Mouse (Mus musculus) activated CD4-positive, CD25-positive, alpha-beta regulatory T cell (primary cell): ENCODE measurements around the gene Cars. TPM values are rescaled to one million over a fixed set of nuclear protein-coding genes. Genes with fewer than 3 reads are reported as not detected.

Experiments
- polyA plus RNA-seq, 2 experiments: library from polyadenylated mRNA; unstranded; fragments of 100-300 nt; shearing (Covaris generic); gene quantifications; one replicate each; pipeline ENCODE4 v1.2.1; 2017

Gene Cars
- polyA plus RNA-seq: 10 to 100 TPM; 37.1 to 39.0 TPM

DNA sequence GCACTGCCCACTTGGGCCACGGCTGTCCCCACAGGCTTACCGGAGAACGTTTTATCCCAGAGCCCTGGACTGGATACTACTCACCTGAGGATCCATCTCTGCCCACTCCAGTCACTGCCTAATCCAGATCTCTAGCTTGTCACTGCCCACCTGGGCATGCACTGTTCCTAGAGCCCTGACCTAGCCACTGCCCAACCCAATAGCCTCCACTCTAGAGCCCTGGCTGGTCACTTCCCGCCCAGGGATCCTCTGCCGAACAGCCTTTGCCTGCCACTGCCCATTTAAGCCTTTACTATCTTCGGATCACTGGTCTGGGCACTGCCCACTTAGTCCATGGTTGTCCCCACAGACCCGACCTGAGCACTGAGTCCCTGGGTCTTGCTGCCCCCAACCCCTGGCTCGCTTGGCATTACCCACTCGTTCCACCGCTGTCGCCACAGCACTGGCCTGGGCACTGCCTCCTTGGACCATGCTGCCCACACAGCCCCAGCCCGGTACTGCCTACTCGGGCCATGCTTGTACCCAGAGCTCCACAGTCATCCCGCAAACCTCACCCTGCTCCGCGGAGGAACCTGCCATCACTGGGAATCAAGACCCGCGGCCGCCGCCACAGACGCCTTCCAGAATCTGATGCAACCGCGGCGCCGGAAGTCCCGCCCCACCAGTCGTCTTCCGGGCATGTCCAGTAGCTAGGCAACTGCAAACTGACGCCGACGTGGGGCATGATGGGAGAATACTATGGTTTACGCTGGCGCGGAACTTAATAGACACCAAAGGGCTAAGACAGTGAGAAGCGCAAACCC lies at the start of gene Cars:
TSS of gene Cars (minus strand) at position 663 of the 803 bp plus-strand sequence.

DNA sequence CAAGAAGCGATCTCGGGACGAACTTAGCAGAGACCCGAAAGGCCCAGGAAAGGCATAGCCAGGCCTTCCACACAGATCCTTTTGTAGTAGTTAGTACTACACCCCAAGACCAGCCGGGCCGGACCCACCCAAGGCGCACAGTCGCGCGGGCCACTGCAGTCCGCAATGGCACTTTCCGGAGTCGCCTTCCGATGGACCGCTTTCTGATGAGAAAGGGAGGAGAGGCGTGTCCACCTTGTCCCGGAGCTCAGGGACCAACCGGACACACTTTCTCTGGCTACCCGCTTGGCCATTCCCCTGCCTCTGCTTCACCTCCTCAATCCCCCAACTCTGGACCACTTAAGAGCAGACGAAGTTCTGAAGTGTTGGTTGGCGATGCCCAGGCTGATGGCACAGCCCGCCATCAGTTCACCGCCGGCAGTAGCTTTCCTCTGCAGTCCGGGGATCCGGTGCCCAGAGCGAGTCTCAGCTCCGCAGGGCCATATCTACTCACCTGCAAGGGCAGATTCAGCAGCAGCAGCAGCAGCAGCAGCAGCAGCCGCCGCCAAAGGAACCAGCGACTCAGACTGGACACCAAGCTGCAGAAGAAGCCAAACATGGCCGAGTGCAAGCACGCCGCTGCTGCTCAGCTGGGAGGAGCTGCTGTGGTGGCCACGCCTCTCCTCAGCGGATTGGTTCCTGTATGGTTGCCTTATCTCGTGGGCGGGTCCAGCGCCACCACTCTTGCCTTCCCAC lies 49.3 kb upstream of the Cars start, which contains the start of gene Tnfrsf22:
TSS of gene Tnfrsf22 (minus strand) at position 628 of the 735 bp plus-strand sequence.

DNA sequence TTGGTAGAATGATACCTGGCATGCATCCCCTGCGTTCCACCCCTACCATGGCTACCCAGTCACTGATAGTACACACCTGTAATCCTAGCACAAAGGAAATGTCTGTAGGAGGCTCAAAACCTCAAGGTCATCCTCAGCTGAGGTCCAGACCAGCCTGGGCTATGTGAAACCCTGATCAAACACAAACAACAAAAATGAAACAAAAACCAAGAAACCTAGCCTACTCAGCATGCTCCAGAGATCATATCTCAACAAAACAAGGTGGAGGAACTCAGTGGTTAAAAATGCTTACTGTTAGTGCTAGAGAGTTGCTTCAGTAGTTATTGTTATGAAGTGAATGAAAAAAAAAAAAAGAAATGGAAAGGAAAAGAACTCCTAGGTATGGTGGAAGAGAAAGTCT lies 28.6 kb upstream of the Cars start, which contains the start of gene Tnfrsf26:
TSS of gene Tnfrsf26 (minus strand) at position 183 of the 400 bp plus-strand sequence.

DNA sequence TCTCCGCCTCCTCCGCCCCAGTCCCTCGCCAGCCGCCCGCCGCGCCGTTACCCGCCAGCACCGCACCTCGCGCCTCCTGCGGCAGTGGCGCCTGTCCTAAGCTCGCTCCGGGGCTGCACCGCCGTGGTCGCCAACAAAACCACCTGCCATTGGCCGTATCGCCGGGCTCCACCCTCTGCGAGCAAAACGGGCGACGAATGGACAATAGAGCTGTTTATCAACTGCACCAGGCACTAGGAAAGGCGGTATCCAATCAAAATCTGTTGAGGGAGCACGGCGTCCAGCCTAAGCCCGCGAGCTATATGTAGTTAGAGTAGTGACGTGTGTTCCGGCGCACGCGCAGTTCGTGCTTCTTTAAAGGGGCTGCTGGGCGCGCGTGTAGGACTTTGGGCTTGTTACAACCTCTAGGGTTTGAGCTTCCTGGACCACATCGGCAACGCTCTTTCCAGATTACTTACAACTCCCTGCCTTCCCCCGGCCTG lies 50.9 kb downstream of the Cars start, which contains the start of gene Nap1l4:
TSS of gene Nap1l4 (minus strand) at position 131 of the 482 bp plus-strand sequence.

Other genes starting within 250 kb of the Cars start
- gene Cdkn1c, start 139.0 kb downstream of the Cars start, polyA plus RNA-seq: 1 to 10 TPM; 4.1 to 5.0 TPM
- under 1 TPM; 0.48 to 0.49 TPM for gene Slc22a18, start 126.4 kb downstream of the Cars start, polyA plus RNA-seq
- gene Phlda2, start 96.9 kb downstream of the Cars start, polyA plus RNA-seq: not detected
- gene Nap1l4, start 51.0 kb downstream of the Cars start, polyA plus RNA-seq: 100 to 1,000 TPM; 265 to 278 TPM
- gene Tnfrsf26, start 28.6 kb upstream of the Cars start, polyA plus RNA-seq: 10 to 100 TPM; 19.5 to 21.8 TPM
- gene Tnfrsf22, start 49.6 kb upstream of the Cars start, polyA plus RNA-seq: 10 to 100 TPM; 11.6 to 16.9 TPM
- 1 to 10 TPM; 3.3 to 3.7 TPM for gene Tnfrsf23, start 85.8 kb upstream of the Cars start, polyA plus RNA-seq
- 10 to 100 TPM; 17.8 to 36.0 TPM for gene Osbpl5, start 156.9 kb upstream of the Cars start, polyA plus RNA-seq
- gene Mrgprg, start 166.9 kb upstream of the Cars start, polyA plus RNA-seq: not detected
- gene Mrgpre, start 184.4 kb upstream of the Cars start, polyA plus RNA-seq: 10 to 100 TPM in 1 of 2 experiments, 1 to 10 TPM in 1; 2.1 to 12.5 TPM
- gene Nadsyn1, start 222.8 kb upstream of the Cars start, polyA plus RNA-seq: 10 to 100 TPM in 1 of 2 experiments, 1 to 10 TPM in 1; 6.1 to 12.7 TPM
- 10 to 100 TPM; 41.9 to 44.1 TPM for gene Dhcr7, start 223.1 kb upstream of the Cars start, polyA plus RNA-seq